Mouse (Mus musculus) ES-E14 (cell line): Measurements from ENCODE around the gene Tmem120b. TPM values are rescaled to one million over a fixed set of nuclear protein-coding genes. Genes with fewer than 3 reads are reported as not detected.

Source experiments
- DNase-seq: peaks from one replicate; pipeline ENCODE4 v3.0.0-alpha.2; 2013; ENCODE audit warnings: low read depth, low spot score
- H3K27ac ChIP-seq: 2 replicates; pipeline ENCODE4 v1.5.1; 2012; ENCODE audit warnings: low read depth, mild to moderate bottlenecking, low read length, moderate library complexity, mixed read lengths; ENCODE audit not compliant: poor library complexity, insufficient read depth, severe bottlenecking
- H3K36me3 ChIP-seq: 2 replicates; pipeline ENCODE4 v1.6.1; 2012; ENCODE audit warnings: mild to moderate bottlenecking, low read length, moderate library complexity, mixed read lengths; ENCODE audit not compliant: control insufficient read depth, poor library complexity, insufficient read depth, severe bottlenecking
- H3K4me1 ChIP-seq, 2 experiments: fragments of 150-350 bp in 1 of 2; sonication (generic) in 1 of 2; 2 replicates each; pipeline ENCODE4 v1.6.1; 2012; ENCODE audit warnings: low read length in 2 of 2, mild to moderate bottlenecking in 1 of 2, mixed read lengths in 1 of 2; ENCODE audit not compliant: control insufficient read depth in 2 of 2, insufficient read depth in 2 of 2, poor library complexity in 1 of 2
- H3K4me3 ChIP-seq, 2 experiments: fragments of 150-350 bp in 1 of 2; sonication (generic) in 1 of 2; 2 replicates each; pipeline ENCODE4 v1.5.1; 2012; ENCODE audit warnings: low read length in 2 of 2, low read depth in 1 of 2, mild to moderate bottlenecking in 1 of 2, mixed read lengths in 1 of 2; ENCODE audit not compliant: insufficient read depth in 1 of 2, poor library complexity in 1 of 2, severe bottlenecking in 1 of 2
- H3K9ac ChIP-seq: 2 replicates; pipeline ENCODE4 v1.6.1; 2012; ENCODE audit warnings: low read depth, mild to moderate bottlenecking, low read length, mixed read lengths; ENCODE audit not compliant: poor library complexity, insufficient read depth, severe bottlenecking
- H3K9me3 ChIP-seq: fragments of 150-350 bp; sonication (generic); 2 replicates; pipeline ENCODE4 v1.6.1; 2012; ENCODE audit warnings: low read depth, mild to moderate bottlenecking, low read length; ENCODE audit not compliant: control insufficient read depth, insufficient read depth
- CHD2 ChIP-seq: IDR thresholded peaks from 2 replicates; pipeline ENCODE4 v1.6.1; 2014; ENCODE audit warnings: mild to moderate bottlenecking, low read depth, low read length, inconsistent platforms
- HCFC1 ChIP-seq: IDR thresholded peaks from 2 replicates; pipeline ENCODE4 v1.6.1; 2012; ENCODE audit warnings: low read length, inconsistent platforms, borderline replicate concordance; ENCODE audit not compliant: insufficient read depth
- MAFK ChIP-seq: IDR thresholded peaks from 2 replicates; pipeline ENCODE4 v1.6.1; 2014; ENCODE audit warnings: mild to moderate bottlenecking, low read depth, low read length, inconsistent platforms; ENCODE audit not compliant: insufficient read depth
- ZC3H11A ChIP-seq: IDR thresholded peaks from 2 replicates; pipeline ENCODE4 v1.6.1; 2012; ENCODE audit warnings: low read depth, mild to moderate bottlenecking, inconsistent platforms, low read length, borderline replicate concordance
- ZNF384 ChIP-seq: IDR thresholded peaks from 2 replicates; pipeline ENCODE4 v1.6.1; 2012; ENCODE audit warnings: low read depth, low read length, inconsistent platforms
- in situ Hi-C, 2 experiments: fragments of 600-800 bp; cut with MboI; formaldehyde crosslinking; loops; one replicate each; pipeline ENCODE4 v1.15.1; 2025; ENCODE audit warnings: low sequenced_read_pairs in 2 of 2, inconsistent platforms in 1 of 2; ENCODE audit not compliant: unreplicated experiment in 2 of 2
- total RNA-seq: library from RNA; depleted of rRNA; stranded (reverse); fragments of 300-350 nt; gene quantifications from 2 replicates; pipeline ENCODE4 v1.2.3, GENCODE M21; 2012

Tmem120b gene
- total RNA-seq, 1 experiment: 21.9 TPM

DNA sequence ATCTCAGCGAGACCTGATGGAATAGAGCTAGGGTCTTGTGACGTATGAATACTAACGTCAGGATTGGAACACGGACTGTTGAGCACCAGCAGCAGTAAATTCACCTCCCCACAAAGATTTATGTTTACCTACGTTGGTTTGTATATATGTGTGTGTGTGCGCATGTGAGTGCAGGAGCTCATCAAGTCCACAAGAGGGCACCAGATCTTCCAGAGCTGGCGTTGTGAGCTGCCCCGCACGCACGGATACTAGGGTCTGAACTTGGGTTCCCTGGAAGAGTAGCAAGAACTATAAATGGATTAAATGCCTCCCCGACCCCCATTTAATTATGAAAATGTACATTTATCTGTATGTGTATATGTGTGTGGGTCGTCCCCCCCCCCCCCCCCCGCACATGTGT, 12.3 kb downstream of the Tmem120b start:
- Histone ChIP-seq H3K36me3 (no peaks in the 10 kb centered on the region), H3K4me1 (peaks cover 0 to 10% of the 10 kb centered on the region in 2 experiments; a peak in 2 of 4 replicates), H3K9ac (no peak overlapping the region), H3K4me3 (no peak overlapping the region), H3K27ac (no peak overlapping the region), H3K9me3 (no peaks in the 10 kb centered on the region)
- in situ Hi-C loops: no loop called here
- TF ChIP-seq HCFC1 (no peak), ZNF384 (no peak), MAFK (no peak), CHD2 (no peak), ZC3H11A (no peak)
- no peak for DNase-seq

DNA sequence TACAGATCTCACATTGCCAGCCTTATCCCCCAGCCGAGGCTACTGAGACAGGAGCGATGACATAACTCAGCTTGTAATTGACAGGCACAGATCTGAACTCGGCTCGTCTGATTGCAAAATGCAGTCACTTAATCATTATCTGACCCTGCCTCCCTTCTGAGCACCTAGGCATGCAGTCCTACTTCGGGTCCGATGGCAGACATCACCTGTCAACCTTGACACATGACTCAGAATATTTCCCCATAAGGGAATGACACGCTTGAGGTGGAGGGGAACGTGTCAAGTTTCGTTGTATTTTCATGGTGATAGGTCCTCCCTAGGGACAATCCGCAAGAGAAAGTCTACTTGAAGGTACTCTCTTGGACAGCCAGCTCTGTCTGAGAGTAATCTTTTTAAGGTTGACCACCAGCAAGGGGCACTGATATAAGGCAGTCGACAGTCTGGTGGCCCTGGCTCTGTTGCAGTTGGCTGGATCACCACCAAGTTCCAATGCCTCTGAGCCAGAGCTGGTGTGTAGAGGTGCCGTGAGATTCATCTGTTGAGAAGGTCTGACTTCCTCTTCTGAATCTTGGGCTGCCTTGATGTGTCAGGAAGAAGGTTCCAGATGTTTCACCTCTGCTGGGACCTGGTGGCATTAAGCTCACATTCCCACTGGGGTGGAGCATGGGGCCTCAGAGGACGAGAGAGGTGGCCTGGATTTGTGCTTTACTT, 15.3 kb downstream of the Tmem120b start:
- in situ Hi-C loops: no loop called here
- H3K4me3 ChIP-seq: no peak overlapping the region
- H3K9ac ChIP-seq: no peak overlapping the region
- H3K9me3 ChIP-seq: no peaks in the 10 kb centered on the region
- TF ChIP-seq HCFC1: no peak
- TF ChIP-seq MAFK: no peak
- no peak for TF ChIP-seq ZC3H11A
- no peak for TF ChIP-seq CHD2
- TF ChIP-seq ZNF384: no peak
- H3K27ac ChIP-seq: no peak overlapping the region
- H3K36me3 ChIP-seq: no peaks in the 10 kb centered on the region
- no peak for DNase-seq
- peaks cover 3% of the 10 kb centered on the region in 2 experiments; a peak in 1 of 4 replicates for H3K4me1 ChIP-seq

DNA sequence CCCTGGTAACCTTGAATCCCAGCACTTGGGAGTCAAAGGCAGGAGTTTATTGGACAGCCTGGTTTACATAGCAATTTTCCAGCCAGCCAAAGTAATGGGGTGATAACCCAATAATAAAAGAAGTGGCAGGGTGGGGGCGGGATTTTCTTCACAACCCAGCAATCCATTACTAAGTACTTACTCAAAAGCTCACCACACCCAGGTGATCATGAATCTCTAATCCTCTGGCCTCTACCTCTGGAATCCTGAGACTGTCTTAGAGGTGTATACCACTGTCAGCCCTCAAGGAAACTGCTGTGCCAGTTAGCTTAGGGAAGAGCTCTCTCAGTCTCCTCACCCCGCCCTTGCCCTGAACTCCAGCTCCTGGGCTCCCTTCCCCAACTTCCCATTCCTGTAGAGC, 18.3 kb downstream of the Tmem120b start:
- no peak overlapping the region for H3K4me3 ChIP-seq
- no peak for DNase-seq
- H3K4me1 ChIP-seq: peaks cover 3% of the 10 kb centered on the region in 2 experiments; a peak in 1 of 4 replicates
- in situ Hi-C loops: no loop called here
- TF ChIP-seq CHD2 (no peak), ZNF384 (no peak), HCFC1 (no peak), MAFK (no peak), ZC3H11A (no peak)
- no peak overlapping the region for H3K9ac ChIP-seq
- no peaks in the 10 kb centered on the region; the same call in 1 of the 2 replicates for H3K36me3 ChIP-seq
- no peak overlapping the region for H3K27ac ChIP-seq
- no peaks in the 10 kb centered on the region for H3K9me3 ChIP-seq

DNA sequence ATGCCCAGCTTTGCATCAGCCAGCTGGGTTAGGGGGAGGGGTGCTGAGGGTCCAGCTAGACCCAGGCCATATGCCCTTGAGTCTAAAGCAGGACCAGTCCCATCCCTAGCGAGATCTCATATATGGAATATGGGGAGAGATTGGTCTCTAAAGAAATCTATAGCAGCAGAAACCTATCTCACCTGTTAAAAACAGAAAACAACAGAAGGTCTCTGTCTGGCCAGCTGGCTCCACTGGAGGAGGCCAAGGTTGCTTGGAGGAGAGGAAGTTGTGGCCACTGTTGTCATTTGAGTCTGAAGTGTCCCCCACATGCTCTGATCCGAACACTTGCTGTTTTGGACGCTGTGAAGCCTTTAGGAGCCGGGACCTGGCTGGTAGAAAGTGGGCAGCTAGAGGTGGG, 20.6 kb downstream of the Tmem120b start:
- Histone ChIP-seq H3K4me1 (peaks cover 3% of the 10 kb centered on the region in 2 experiments; a peak in 1 of 4 replicates), H3K9ac (no peak overlapping the region), H3K27ac (no peak overlapping the region), H3K36me3 (no peaks in the 10 kb centered on the region; the same call in 1 of the 2 replicates), H3K9me3 (no peaks in the 10 kb centered on the region), H3K4me3 (no peak overlapping the region)
- no peak for DNase-seq
- in situ Hi-C loops: no loop called here
- TF ChIP-seq MAFK (no peak), HCFC1 (no peak), ZC3H11A (no peak), ZNF384 (no peak), CHD2 (no peak)
